Mouse (Mus musculus) lung, postnatal 0 days (tissue): ENCODE measurements at regions not wholly inside any gene's neighbourhood (a gene's known extent, or its start where the extent isn't known, plus 50 kb on each side); places are given as distances from the start of the nearest gene placed in this dataset.
A peak's percentile ranks its signal among the peaks of the same experiment; 100 is the strongest.

Experiments used
- ATAC-seq: fragments of 200-750 bp; cut with Nextera tagmentation; 2 replicates; pipeline ENCODE4 v1.8.0; 2017; ENCODE audit warnings: moderate library complexity
- DNase-seq: peaks from one replicate; pipeline ENCODE4 v3.0.0-alpha.2; 2016; ENCODE audit warnings: low spot score
- H3K27ac ChIP-seq: fragments of 300-500 bp; sonication (generic); 2 replicates; pipeline ENCODE4 v1.5.1; 2014; ENCODE audit warnings: antibody characterized with exemption, mild to moderate bottlenecking, low read length, mixed read lengths
- H3K27me3 ChIP-seq: fragments of 300-500 bp; sonication (generic); replicated peaks from 2 replicates; pipeline ENCODE4 v1.6.1; 2014; ENCODE audit warnings: low read length, mixed read lengths; ENCODE audit not compliant: insufficient read depth
- H3K36me3 ChIP-seq: fragments of 300-500 bp; sonication (generic); 2 replicates; pipeline ENCODE4 v1.6.1; 2014; ENCODE audit warnings: low read length, mixed read lengths; ENCODE audit not compliant: insufficient read depth
- H3K4me1 ChIP-seq: fragments of 300-500 bp; sonication (generic); 2 replicates; pipeline ENCODE4 v1.6.1; 2014; ENCODE audit warnings: antibody characterized with exemption, low read depth, low read length, mixed read lengths; ENCODE audit not compliant: insufficient read depth
- H3K4me2 ChIP-seq: fragments of 300-500 bp; sonication (generic); replicated peaks from 2 replicates; pipeline ENCODE4 v1.6.1; 2014; ENCODE audit warnings: low read depth, mild to moderate bottlenecking, low read length, moderate library complexity, mixed read lengths
- H3K4me3 ChIP-seq: fragments of 300-500 bp; sonication (generic); 2 replicates; pipeline ENCODE4 v1.5.1; 2014; ENCODE audit warnings: low read depth, low read length
- H3K9ac ChIP-seq: fragments of 300-500 bp; sonication (generic); replicated peaks from 2 replicates; pipeline ENCODE4 v1.6.1; 2014; ENCODE audit warnings: low read depth, mild to moderate bottlenecking
- H3K9me3 ChIP-seq: fragments of 300-500 bp; sonication (generic); 2 replicates; pipeline ENCODE4 v1.6.1; 2016; ENCODE audit warnings: low read length, mixed read lengths
- CTCF ChIP-seq: IDR thresholded peaks from 2 replicates; pipeline ENCODE4 v1.5.1; 2016; ENCODE audit warnings: antibody characterized with exemption, mild to moderate bottlenecking
- EP300 ChIP-seq: IDR thresholded peaks from 2 replicates; pipeline ENCODE4 v1.6.1; 2016; ENCODE audit warnings: antibody characterized with exemption, mild to moderate bottlenecking, control low read depth
- WGBS: fragments of 180-500 bp; shearing (Covaris S2); extraction: QIAGEN DNeasy Blood & Tissue Kit; methylation state at CpG from one replicate; pipeline ENCODE4 v1.1.7; 2014; 5-methylcytosine and 5-hydroxymethylcytosine counted together

- no peak overlapping the region for H3K4me2 ChIP-seq
- no peaks in the 10 kb centered on the region for H3K9me3 ChIP-seq
- 0 out of 2 replicates have a peak, but pooled peaks cover 5% of the 10 kb centered on the region for H3K4me1 ChIP-seq
- no peaks in the 10 kb centered on the region for H3K36me3 ChIP-seq
- DNase-seq (no peak), ATAC-seq (no peak)
- TF ChIP-seq CTCF (no peak), EP300 (no peak)
- WGBS: 47% methylated on average over 3 of the region's 3 CpGs
- no peak overlapping the region for H3K4me3 ChIP-seq
- no peaks in the 10 kb centered on the region for H3K27me3 ChIP-seq
- H3K27ac ChIP-seq: no peak overlapping the region
- H3K9ac ChIP-seq: no peak overlapping the region
These were observed 109.0 kb upstream of the Nxt1 start for GRCm38 (mm10) chr2:148563390-148563789.

GRCm38 (mm10) chr2:148562041-148562440 is 110.4 kb upstream of the Nxt1 start:
- no peaks in the 10 kb centered on the region for H3K27me3 ChIP-seq
- H3K4me2 ChIP-seq: no peak overlapping the region
- DNase-seq (no peak), ATAC-seq (no peak)
- no peaks in the 10 kb centered on the region for H3K36me3 ChIP-seq
- H3K4me3 ChIP-seq: no peak overlapping the region
- H3K27ac ChIP-seq: no peak overlapping the region
- 64% methylated on average over 3 of the region's 3 CpGs for WGBS
- H3K9ac ChIP-seq: no peak overlapping the region
- H3K9me3 ChIP-seq: no peaks in the 10 kb centered on the region
- TF ChIP-seq CTCF: no peak
- TF ChIP-seq EP300: no peak
- H3K4me1 ChIP-seq: 0 out of 2 replicates have a peak, but pooled peaks cover 3% of the 10 kb centered on the region

- no peaks in the 10 kb centered on the region for H3K9me3 ChIP-seq
- no peak overlapping the region for H3K27ac ChIP-seq
- WGBS: 72% methylated on average over 4 of the region's 4 CpGs
- H3K9ac ChIP-seq: no peak overlapping the region
- no peak overlapping the region for H3K4me2 ChIP-seq
- no peak overlapping the region for H3K4me3 ChIP-seq
- H3K36me3 ChIP-seq: no peaks in the 10 kb centered on the region
- no peak for DNase-seq
- H3K4me1 ChIP-seq: 0 out of 2 replicates have a peak, but pooled peaks cover 3% of the 10 kb centered on the region
- H3K27me3 ChIP-seq: no peaks in the 10 kb centered on the region
- no peak for TF ChIP-seq CTCF
- no peak for TF ChIP-seq EP300
- no peak for ATAC-seq
These were observed 112.2 kb upstream of the Nxt1 start for GRCm38 (mm10) chr2:148560013-148560773.

GRCm38 (mm10) chr2:148559376-148559775 is 113.0 kb upstream of the Nxt1 start:
- 79% methylated on average over 4 of the region's 4 CpGs for WGBS
- Histone ChIP-seq H3K36me3 (no peaks in the 10 kb centered on the region), H3K4me1 (0 out of 2 replicates have a peak, but pooled peaks cover 3% of the 10 kb centered on the region), H3K9me3 (no peaks in the 10 kb centered on the region), H3K4me2 (no peak overlapping the region), H3K27ac (no peak overlapping the region), H3K27me3 (no peaks in the 10 kb centered on the region), H3K9ac (no peak overlapping the region), H3K4me3 (no peak overlapping the region)
- DNase-seq (no peak), ATAC-seq (no peak)
- no peak for TF ChIP-seq EP300
- TF ChIP-seq CTCF: no peak

GRCm38 (mm10) chr2:148558365-148558764 is 114.0 kb upstream of the Nxt1 start:
- H3K9me3 ChIP-seq: no peaks in the 10 kb centered on the region
- H3K4me2 ChIP-seq: no peak overlapping the region
- no peak overlapping the region for H3K27ac ChIP-seq
- no peak for ATAC-seq
- H3K4me3 ChIP-seq: no peak overlapping the region
- peak; percentile 66 for TF ChIP-seq CTCF
- TF ChIP-seq EP300: no peak
- no peaks in the 10 kb centered on the region for H3K36me3 ChIP-seq
- H3K4me1 ChIP-seq: 0 out of 2 replicates have a peak, but pooled peaks cover 3% of the 10 kb centered on the region
- H3K27me3 ChIP-seq: no peaks in the 10 kb centered on the region
- DNase-seq: no peak
- H3K9ac ChIP-seq: no peak overlapping the region

- H3K4me1 ChIP-seq: no peaks in the 10 kb centered on the region
- H3K36me3 ChIP-seq: no peaks in the 10 kb centered on the region
- no peak overlapping the region for H3K4me3 ChIP-seq
- H3K9ac ChIP-seq: no peak overlapping the region
- peak; percentile 41; the same call in 1 of the 2 replicates for ATAC-seq
- no peak for TF ChIP-seq EP300
- TF ChIP-seq CTCF: no peak
- peak; percentile 38 for DNase-seq
- 58% methylated on average over 4 of the region's 4 CpGs for WGBS
- no peak overlapping the region for H3K27ac ChIP-seq
- no peaks in the 10 kb centered on the region for H3K27me3 ChIP-seq
- H3K9me3 ChIP-seq: no peaks in the 10 kb centered on the region
- no peak overlapping the region for H3K4me2 ChIP-seq
These were observed 107.8 kb upstream of the Cd93 start for GRCm38 (mm10) chr2:148551207-148551606.

- ATAC-seq: no peak; the same call in 1 of the 2 replicates
- H3K4me2 ChIP-seq: no peak overlapping the region
- no peaks in the 10 kb centered on the region for H3K27me3 ChIP-seq
- H3K27ac ChIP-seq: no peak overlapping the region
- H3K4me3 ChIP-seq: no peak overlapping the region
- no peaks in the 10 kb centered on the region for H3K4me1 ChIP-seq
- 58% methylated on average over 1 of the region's 1 CpGs for WGBS
- H3K9me3 ChIP-seq: no peaks in the 10 kb centered on the region
- no peaks in the 10 kb centered on the region for H3K36me3 ChIP-seq
- no peak for TF ChIP-seq CTCF
- TF ChIP-seq EP300: no peak
- no peak overlapping the region for H3K9ac ChIP-seq
- no peak for DNase-seq
These were observed 106.3 kb upstream of the Cd93 start for GRCm38 (mm10) chr2:148549618-148550017.
